Mouse (Mus musculus) left cerebral cortex, adult 9 months (tissue): ENCODE results near the gene Esd.

Experiments used
- DNase-seq, 2 experiments: peaks; one replicate each; pipeline ENCODE4 v3.0.0; 2022; ENCODE audit warnings: low spot score in 2 of 2

The Esd gene

GRCm38 (mm10) chr14:74794931-74795330 lies 62.8 kb downstream of the Esd start:
- no peak for DNase-seq

DNA sequence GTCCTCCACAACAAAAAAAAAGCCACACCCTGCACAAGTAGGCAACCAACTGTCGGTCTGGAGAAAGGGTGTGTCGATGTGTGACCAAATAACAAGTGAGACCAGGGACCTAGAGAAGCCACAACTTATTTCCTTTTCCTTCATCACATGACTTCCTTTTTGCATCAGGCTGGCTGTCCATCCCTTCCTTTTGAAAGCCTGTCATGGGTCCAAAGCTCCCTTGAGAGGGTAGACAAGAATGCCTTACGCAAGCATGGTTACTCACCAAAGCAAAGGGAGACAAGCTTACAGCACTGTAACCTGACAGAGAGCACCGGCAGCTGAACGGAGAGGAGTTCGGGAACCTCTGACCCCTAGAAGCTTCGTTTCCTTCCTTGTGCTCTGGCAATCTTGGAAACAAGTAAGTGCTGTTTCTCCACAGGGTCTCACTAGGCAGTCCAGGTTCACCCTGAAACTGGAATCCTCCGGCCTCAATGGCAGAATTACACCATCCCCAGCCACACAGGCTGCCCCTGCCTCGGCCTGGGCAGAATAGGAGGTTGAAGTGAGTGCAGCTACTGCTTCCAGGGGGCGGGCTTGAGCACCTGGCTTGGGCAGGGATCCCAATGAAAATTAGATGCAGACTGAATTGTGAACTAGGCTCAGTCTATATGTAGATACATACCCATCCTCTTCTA lies 65.4 kb downstream of the Esd start:
- no peak for DNase-seq

DNA sequence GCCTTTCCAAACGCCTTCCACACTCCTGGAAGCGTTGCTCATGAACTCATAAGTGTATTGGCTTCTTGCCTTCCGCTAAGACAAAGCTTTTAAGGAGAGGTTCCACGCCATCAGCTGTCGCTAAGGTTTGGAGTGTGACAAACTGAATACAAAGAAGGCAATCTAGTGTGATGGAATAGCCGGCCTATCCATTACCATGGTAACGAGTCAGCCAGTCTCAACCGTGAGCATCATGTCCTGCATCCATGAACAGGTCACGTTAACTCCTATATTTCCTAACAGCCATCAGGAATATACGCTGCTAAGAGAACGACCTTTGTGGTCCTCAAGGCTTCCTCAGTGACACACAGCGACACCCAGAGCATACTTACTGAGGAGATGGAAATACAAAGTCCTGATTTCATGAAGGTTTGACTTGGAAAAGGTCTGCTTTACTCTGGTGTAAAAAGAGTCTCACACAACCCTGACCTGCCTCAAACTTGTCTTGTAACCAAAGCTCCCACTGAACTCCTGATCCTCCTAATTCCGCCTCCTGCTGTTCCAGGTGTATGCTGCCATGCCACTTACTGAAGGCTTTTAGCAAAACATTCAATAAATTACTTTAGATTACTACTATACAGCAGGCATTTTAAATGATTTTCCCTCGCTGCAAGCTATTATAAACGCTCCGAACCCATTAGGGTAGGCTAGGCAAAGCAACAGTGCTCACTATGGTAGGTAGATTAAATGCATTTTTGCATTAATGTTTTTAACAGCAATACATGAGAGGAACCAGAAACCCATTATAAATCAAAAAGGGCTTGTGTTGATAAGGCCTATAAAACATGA lies 66.2 kb downstream of the Esd start:
- no peak for DNase-seq
